Mouse (Mus musculus) CD8-positive naive resting alpha-beta T cell, adult 2 months (primary cell): ENCODE measurements around the gene Slc10a6.

Experiments used
- DNase-seq, 2 experiments: peaks; one replicate each; pipeline ENCODE4 v3.0.0; 2022; ENCODE audit warnings: low read depth in 2 of 2, low spot score in 2 of 2

Slc10a6 gene

DNA sequence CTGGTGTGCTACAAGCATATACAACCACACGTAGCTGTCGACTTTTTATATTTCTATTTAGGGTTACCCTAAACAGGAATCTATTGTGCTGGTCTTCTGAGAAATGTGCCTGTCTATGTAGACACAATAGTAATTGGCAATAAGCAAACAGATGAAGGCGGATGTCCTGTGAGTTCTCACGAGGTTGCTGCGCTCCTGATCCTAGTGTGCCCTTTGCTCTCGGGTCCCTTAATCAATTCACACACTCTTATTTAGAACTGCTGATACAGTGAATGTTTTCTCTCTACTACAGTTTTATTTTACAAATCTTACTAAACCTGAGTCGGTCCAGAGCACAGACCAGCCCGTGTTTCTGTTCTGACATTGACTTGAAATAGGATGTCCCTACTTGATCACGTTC lies 68.7 kb downstream of the Slc10a6 start:
- DNase-seq, result no peak
